Mouse (Mus musculus) layer of hippocampus, postnatal 25 days (tissue): Measurements from ENCODE around the gene 2310033P09Rik. TPM values are rescaled to one million over a fixed set of nuclear protein-coding genes. Genes with fewer than 3 reads are reported as not detected.
"Not testable (repeated sequence)": the region's sequence is repeated elsewhere in the genome, so short reads cannot be mapped to it uniquely, and the experiment has no call there.

Experiments
- DNase-seq, 2 experiments: peaks; one replicate each; pipeline ENCODE4 v3.0.0; 2022; ENCODE audit warnings: mixed read lengths in 2 of 2, low spot score in 1 of 2; ENCODE audit errors: extremely low spot score in 1 of 2
- total RNA-seq, 2 experiments: library from RNA; stranded (reverse); gene quantifications; 2 replicates each; pipeline ENCODE4 v1.2.3; 2021

2310033P09Rik gene
- total RNA-seq, 2 experiments from 2014 or later = 22.5 to 24.3 TPM

- no peak for DNase-seq
Measured at GRCm38 (mm10) chr11:59196230-59196629, 11.9 kb upstream of the 2310033P09Rik start.

- DNase-seq = no peak
Measured at GRCm38 (mm10) chr11:59201216-59202002, 6.7 kb upstream of the 2310033P09Rik start.

GRCm38 (mm10) chr11:59202081-59202995, 5.8 kb upstream of the 2310033P09Rik start, which contains the start of gene Mrpl55:
Gene Mrpl55 (plus strand): TSS chr11:59202486.
- peak; percentile 87 to 93 for DNase-seq

- DNase-seq = peak; percentile 43 to 51
Measured at GRCm38 (mm10) chr11:59209003-59209441, 901 bp downstream of the 2310033P09Rik start.

GRCm38 (mm10) chr11:59209580-59209979, 1.5 kb downstream of the 2310033P09Rik start:
- DNase-seq = no peak

- DNase-seq = no peak
Measured at GRCm38 (mm10) chr11:59210020-59210419, 1.9 kb downstream of the 2310033P09Rik start.

GRCm38 (mm10) chr11:59211561-59211960, 3.4 kb downstream of the 2310033P09Rik start:
- not testable (repeated sequence) for DNase-seq

GRCm38 (mm10) chr11:59212320-59212719, 4.2 kb downstream of the 2310033P09Rik start:
- not testable (repeated sequence) for DNase-seq

GRCm38 (mm10) chr11:59212892-59213494, 4.9 kb downstream of the 2310033P09Rik start:
- DNase-seq = no peak

- DNase-seq = no peak
Measured at GRCm38 (mm10) chr11:59216955-59217354, 8.8 kb downstream of the 2310033P09Rik start.

- DNase-seq = no peak
Measured at GRCm38 (mm10) chr11:59218389-59218998, 10.4 kb downstream of the 2310033P09Rik start.

GRCm38 (mm10) chr11:59219064-59219463, 10.9 kb downstream of the 2310033P09Rik start:
- no peak for DNase-seq

GRCm38 (mm10) chr11:59221604-59222003, 13.5 kb downstream of the 2310033P09Rik start:
- DNase-seq = no peak

GRCm38 (mm10) chr11:59222306-59222705, 14.2 kb downstream of the 2310033P09Rik start:
- no peak for DNase-seq

- no peak for DNase-seq
Measured at GRCm38 (mm10) chr11:59224025-59224424, 15.9 kb downstream of the 2310033P09Rik start.

- DNase-seq = no peak
Measured at GRCm38 (mm10) chr11:59224470-59224869, 16.3 kb downstream of the 2310033P09Rik start.

- DNase-seq = no peak
Measured at GRCm38 (mm10) chr11:59225167-59225566, 17.0 kb downstream of the 2310033P09Rik start.

GRCm38 (mm10) chr11:59226251-59226650, 18.1 kb downstream of the 2310033P09Rik start:
- no peak for DNase-seq

- DNase-seq = no peak
Measured at GRCm38 (mm10) chr11:59226787-59227603, 18.9 kb downstream of the 2310033P09Rik start.
